Mouse (Mus musculus): ENCODE measurements around the gene Tubb4a. TPM values are rescaled to one million over a fixed set of nuclear protein-coding genes. Genes with fewer than 3 reads are reported as not detected.
"Not testable (repeated sequence)": the region's sequence is repeated elsewhere in the genome, so short reads cannot be mapped to it uniquely, and the experiment has no call there.

The Tubb4a gene
- polyA plus RNA-seq (2015; fragmentation: Nextera tagmentation; extraction: Ambion mirVana) = 0.55 and 0.87 TPM in 2 replicates

- H3K4me3 ChIP-seq (replicated peaks) = peak within 1 kb of the TSS; percentile 18; the same call in 1 of the 2 replicates
- no peak within 1 kb of the TSS for H3K27ac ChIP-seq
- H3K27me3 ChIP-seq = peaks cover 38% of the 10 kb centered on the region
- ATAC-seq (ENCODE audit: low read depth) (no peak), DNase-seq (no peak)
- 4% methylated on average over 31 of the region's 31 CpGs for WGBS (ENCODE audit: insufficient replicate concordance)
- no peak within 1 kb of the TSS for H3K9ac ChIP-seq
- H3K4me1 ChIP-seq (replicated peaks) = peaks cover 3% of the 10 kb centered on the region
- no peaks in the 10 kb centered on the region for H3K36me3 ChIP-seq
- peak within 1 kb of the TSS; percentile 39 for H3K4me2 ChIP-seq
- H3K9me3 ChIP-seq (replicated peaks) = no peaks in the 10 kb centered on the region
Observed at GRCm38 (mm10) chr17:57087049-57087832, at the start of gene Tubb4a. TSS of gene Tubb4a (minus strand) at chr17:57087782.

GRCm38 (mm10) chr17:57135635-57136034 lies 48.1 kb upstream of the Tubb4a start:
- 63% methylated on average over 3 of the region's 3 CpGs for WGBS (ENCODE audit: insufficient replicate concordance)
- H3K27ac ChIP-seq = no peak overlapping the region
- H3K4me2 ChIP-seq = no peak overlapping the region
- no peak for DNase-seq
- H3K36me3 ChIP-seq = no peaks in the 10 kb centered on the region
- ATAC-seq (ENCODE audit: low read depth) = no peak
- H3K27me3 ChIP-seq = no peaks in the 10 kb centered on the region
- H3K4me1 ChIP-seq (replicated peaks) = peaks cover 38% of the 10 kb centered on the region
- H3K9ac ChIP-seq = no peak overlapping the region
- H3K4me3 ChIP-seq (replicated peaks) = no peak overlapping the region
- no peaks in the 10 kb centered on the region for H3K9me3 ChIP-seq (replicated peaks)

GRCm38 (mm10) chr17:57134693-57135092 lies 47.1 kb upstream of the Tubb4a start:
- H3K9ac ChIP-seq = no peak overlapping the region
- DNase-seq (no peak), ATAC-seq (ENCODE audit: low read depth) (0 out of 2 replicates have a peak, but pooled peaks have one; percentile 55)
- no peaks in the 10 kb centered on the region for H3K36me3 ChIP-seq
- H3K9me3 ChIP-seq (replicated peaks) = no peaks in the 10 kb centered on the region
- WGBS (ENCODE audit: insufficient replicate concordance) = 34% methylated on average over 2 of the region's 2 CpGs
- no peaks in the 10 kb centered on the region for H3K27me3 ChIP-seq
- no peak overlapping the region for H3K4me3 ChIP-seq (replicated peaks)
- no peak overlapping the region for H3K27ac ChIP-seq
- peaks cover 36% of the 10 kb centered on the region for H3K4me1 ChIP-seq (replicated peaks)
- H3K4me2 ChIP-seq = no peak overlapping the region

GRCm38 (mm10) chr17:57134021-57134420 lies 46.4 kb upstream of the Tubb4a start:
- peaks cover 29% of the 10 kb centered on the region for H3K4me1 ChIP-seq (replicated peaks)
- ATAC-seq (ENCODE audit: low read depth); H3K4me2 ChIP-seq; H3K36me3 ChIP-seq; H3K27me3 ChIP-seq; H3K4me3 ChIP-seq (replicated peaks); H3K27ac ChIP-seq; H3K9me3 ChIP-seq (replicated peaks); DNase-seq; H3K9ac ChIP-seq: not testable (repeated sequence)
- WGBS (ENCODE audit: insufficient replicate concordance) = 4% methylated on average over 3 of the region's 3 CpGs

- no peak for DNase-seq
- no peaks in the 10 kb centered on the region for H3K36me3 ChIP-seq
- no peak overlapping the region for H3K9ac ChIP-seq
- peak; percentile 57; the same call in 1 of the 2 replicates for ATAC-seq (ENCODE audit: low read depth)
- WGBS (ENCODE audit: insufficient replicate concordance) = 60% methylated on average over 1 of the region's 1 CpGs
- no peak overlapping the region for H3K4me2 ChIP-seq
- H3K27me3 ChIP-seq = no peaks in the 10 kb centered on the region
- H3K4me1 ChIP-seq (replicated peaks) = peaks cover 28% of the 10 kb centered on the region
- no peak overlapping the region for H3K4me3 ChIP-seq (replicated peaks)
- no peaks in the 10 kb centered on the region for H3K9me3 ChIP-seq (replicated peaks)
- no peak overlapping the region for H3K27ac ChIP-seq
Observed at GRCm38 (mm10) chr17:57131793-57132192, 44.2 kb upstream of the Tubb4a start.

- 0 out of 2 replicates have a peak, but pooled peaks have one; percentile 31 for ATAC-seq (ENCODE audit: low read depth)
- Histone ChIP-seq H3K9me3 (replicated peaks) (no peaks in the 10 kb centered on the region), H3K4me3 (replicated peaks) (no peak overlapping the region), H3K4me1 (replicated peaks) (peaks cover 11% of the 10 kb centered on the region; the same call in 1 of the 2 replicates), H3K36me3 (no peaks in the 10 kb centered on the region), H3K27me3 (no peaks in the 10 kb centered on the region), H3K4me2 (no peak overlapping the region), H3K27ac (no peak overlapping the region), H3K9ac (no peak overlapping the region)
- WGBS (ENCODE audit: insufficient replicate concordance) = 49% methylated on average over 3 of the region's 3 CpGs
- no peak for DNase-seq
Observed at GRCm38 (mm10) chr17:57125853-57126622, 38.5 kb upstream of the Tubb4a start.

GRCm38 (mm10) chr17:57124792-57125191 lies 37.2 kb upstream of the Tubb4a start:
- 54% methylated on average over 4 of the region's 4 CpGs for WGBS (ENCODE audit: insufficient replicate concordance)
- no peak for ATAC-seq (ENCODE audit: low read depth)
- no peaks in the 10 kb centered on the region for H3K27me3 ChIP-seq
- no peak overlapping the region for H3K27ac ChIP-seq
- H3K4me3 ChIP-seq (replicated peaks) = no peak overlapping the region
- no peak overlapping the region for H3K9ac ChIP-seq
- no peaks in the 10 kb centered on the region for H3K36me3 ChIP-seq
- 0 out of 2 replicates have a peak, but pooled peaks cover 5% of the 10 kb centered on the region for H3K4me1 ChIP-seq (replicated peaks)
- H3K9me3 ChIP-seq (replicated peaks) = no peaks in the 10 kb centered on the region
- no peak for DNase-seq
- no peak overlapping the region for H3K4me2 ChIP-seq

GRCm38 (mm10) chr17:57123192-57124118 lies 35.9 kb upstream of the Tubb4a start:
- no peaks in the 10 kb centered on the region for H3K9me3 ChIP-seq (replicated peaks)
- WGBS (ENCODE audit: insufficient replicate concordance) = 66% methylated on average over 11 of the region's 11 CpGs
- H3K27ac ChIP-seq = no peak overlapping the region
- no peaks in the 10 kb centered on the region for H3K27me3 ChIP-seq
- H3K4me2 ChIP-seq = no peak overlapping the region
- H3K36me3 ChIP-seq = no peaks in the 10 kb centered on the region
- H3K9ac ChIP-seq = no peak overlapping the region
- H3K4me1 ChIP-seq (replicated peaks) = peaks cover 16% of the 10 kb centered on the region
- DNase-seq (no peak), ATAC-seq (ENCODE audit: low read depth) (no peak)
- H3K4me3 ChIP-seq (replicated peaks) = no peak overlapping the region

- peaks cover 21% of the 10 kb centered on the region for H3K4me1 ChIP-seq (replicated peaks)
- H3K27ac ChIP-seq = no peak overlapping the region
- ATAC-seq (ENCODE audit: low read depth) (no peak), DNase-seq (no peak)
- H3K27me3 ChIP-seq = peaks cover 6% of the 10 kb centered on the region; the same call in 1 of the 2 replicates
- no peak overlapping the region for H3K9ac ChIP-seq
- no peaks in the 10 kb centered on the region for H3K36me3 ChIP-seq
- WGBS (ENCODE audit: insufficient replicate concordance) = 63% methylated on average over 2 of the region's 2 CpGs
- H3K9me3 ChIP-seq (replicated peaks) = no peaks in the 10 kb centered on the region
- no peak overlapping the region for H3K4me3 ChIP-seq (replicated peaks)
- H3K4me2 ChIP-seq = no peak overlapping the region
Observed at GRCm38 (mm10) chr17:57121856-57122255, 34.3 kb upstream of the Tubb4a start.

- peak overlapping the region; percentile 43 for H3K4me2 ChIP-seq
- peak; percentile 52 for DNase-seq
- H3K27me3 ChIP-seq = peaks cover 24% of the 10 kb centered on the region
- WGBS (ENCODE audit: insufficient replicate concordance) = 3% methylated on average over 11 of the region's 11 CpGs
- no peaks in the 10 kb centered on the region for H3K36me3 ChIP-seq
- peaks cover 16% of the 10 kb centered on the region for H3K4me1 ChIP-seq (replicated peaks)
- no peak overlapping the region for H3K27ac ChIP-seq
- no peak overlapping the region for H3K4me3 ChIP-seq (replicated peaks)
- peak; percentile 87 for ATAC-seq (ENCODE audit: low read depth)
- no peaks in the 10 kb centered on the region for H3K9me3 ChIP-seq (replicated peaks)
- H3K9ac ChIP-seq = no peak overlapping the region
Observed at GRCm38 (mm10) chr17:57118524-57119349, 31.2 kb upstream of the Tubb4a start.

Measured in liver, embryonic 13.5 days (tissue).